Mouse (Mus musculus) spleen, postnatal 4 days (tissue): ENCODE measurements around the gene Trim2.

ENCODE experiments used
- DNase-seq, 2 experiments: peaks; one replicate each; pipeline ENCODE4 v3.0.0; 2022; ENCODE audit warnings: low spot score in 2 of 2

Trim2 gene

DNA sequence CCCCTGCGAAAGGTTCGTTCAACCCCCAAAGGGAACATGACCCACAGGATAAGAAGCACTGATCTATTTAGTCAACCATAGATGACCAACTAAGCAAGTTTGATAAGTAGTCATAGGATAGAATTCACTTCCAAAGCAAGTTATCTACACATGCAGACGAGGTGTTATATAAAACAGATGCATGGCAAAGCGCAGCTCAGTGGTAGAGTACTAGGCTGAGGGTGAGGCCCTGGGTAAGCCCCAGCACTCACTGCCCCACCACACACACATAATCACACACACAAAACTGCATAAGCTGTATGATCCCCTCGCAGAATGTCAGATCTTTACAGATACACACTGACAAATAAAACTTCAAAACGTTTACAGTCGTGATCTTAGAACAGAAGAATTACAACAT, 170.2 kb downstream of the Trim2 start:
- DNase-seq: no peak

DNA sequence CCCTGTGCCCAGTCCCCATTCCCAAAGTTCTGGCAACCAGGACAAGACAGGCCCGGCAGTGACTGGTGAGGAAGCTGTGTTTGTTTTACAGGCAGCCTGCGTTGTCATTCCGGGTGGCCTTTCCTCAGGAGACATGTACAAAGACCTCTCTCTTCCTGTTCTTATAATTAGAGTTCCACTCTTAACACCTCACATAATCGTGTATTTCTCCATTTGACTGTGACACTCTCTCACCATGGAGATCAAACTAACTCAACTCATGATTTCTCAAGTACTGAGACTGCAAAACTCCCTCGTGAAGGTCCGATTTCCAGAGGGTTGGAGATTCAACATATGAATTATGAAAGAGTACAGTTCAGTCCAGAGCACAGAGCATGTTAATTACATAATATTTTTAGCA, 170.7 kb downstream of the Trim2 start:
- no peak for DNase-seq

DNA sequence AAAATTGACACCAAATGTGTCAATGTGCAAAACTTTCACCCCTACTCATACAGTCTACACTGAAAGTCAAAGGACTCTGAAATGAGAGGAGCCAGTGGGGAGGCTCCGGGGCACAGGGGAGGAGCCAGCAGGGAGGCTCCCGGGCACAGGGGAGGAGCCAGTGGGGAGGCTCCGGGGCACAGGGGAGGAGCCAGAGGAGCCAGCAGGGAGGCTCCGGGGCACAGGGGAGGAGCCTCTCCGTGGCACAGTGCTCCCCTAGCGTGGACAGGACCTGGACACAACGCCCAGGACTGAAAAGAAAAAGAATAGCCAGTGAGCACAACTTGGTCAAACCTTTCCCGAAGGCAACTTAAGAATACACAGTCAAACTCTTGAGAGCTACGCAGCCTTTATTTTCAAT, 171.3 kb downstream of the Trim2 start:
- DNase-seq: peak; percentile 59 to 68

- DNase-seq: no peak
Observed at GRCm38 (mm10) chr3:84131369-84131768, 175.3 kb downstream of the Trim2 start.

DNA sequence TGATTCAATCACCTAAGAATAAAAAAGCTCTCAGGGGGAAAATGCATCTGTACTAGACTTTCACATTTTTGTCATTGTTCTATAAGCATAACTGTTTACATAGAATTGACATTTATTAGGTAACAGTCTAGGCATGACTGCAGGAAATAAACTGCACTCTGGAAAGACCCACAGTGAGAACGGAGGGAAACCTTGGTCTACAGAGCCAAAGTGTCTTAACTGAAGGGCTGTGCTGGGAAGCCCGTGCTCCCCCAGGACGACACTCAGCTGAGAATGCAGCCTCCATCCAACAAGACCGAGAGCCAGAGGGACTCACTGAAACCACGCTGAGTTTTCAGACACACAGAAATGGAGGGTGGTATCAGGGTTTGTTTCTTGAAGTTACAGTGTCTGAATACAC, 175.9 kb downstream of the Trim2 start:
- DNase-seq: no peak

DNA sequence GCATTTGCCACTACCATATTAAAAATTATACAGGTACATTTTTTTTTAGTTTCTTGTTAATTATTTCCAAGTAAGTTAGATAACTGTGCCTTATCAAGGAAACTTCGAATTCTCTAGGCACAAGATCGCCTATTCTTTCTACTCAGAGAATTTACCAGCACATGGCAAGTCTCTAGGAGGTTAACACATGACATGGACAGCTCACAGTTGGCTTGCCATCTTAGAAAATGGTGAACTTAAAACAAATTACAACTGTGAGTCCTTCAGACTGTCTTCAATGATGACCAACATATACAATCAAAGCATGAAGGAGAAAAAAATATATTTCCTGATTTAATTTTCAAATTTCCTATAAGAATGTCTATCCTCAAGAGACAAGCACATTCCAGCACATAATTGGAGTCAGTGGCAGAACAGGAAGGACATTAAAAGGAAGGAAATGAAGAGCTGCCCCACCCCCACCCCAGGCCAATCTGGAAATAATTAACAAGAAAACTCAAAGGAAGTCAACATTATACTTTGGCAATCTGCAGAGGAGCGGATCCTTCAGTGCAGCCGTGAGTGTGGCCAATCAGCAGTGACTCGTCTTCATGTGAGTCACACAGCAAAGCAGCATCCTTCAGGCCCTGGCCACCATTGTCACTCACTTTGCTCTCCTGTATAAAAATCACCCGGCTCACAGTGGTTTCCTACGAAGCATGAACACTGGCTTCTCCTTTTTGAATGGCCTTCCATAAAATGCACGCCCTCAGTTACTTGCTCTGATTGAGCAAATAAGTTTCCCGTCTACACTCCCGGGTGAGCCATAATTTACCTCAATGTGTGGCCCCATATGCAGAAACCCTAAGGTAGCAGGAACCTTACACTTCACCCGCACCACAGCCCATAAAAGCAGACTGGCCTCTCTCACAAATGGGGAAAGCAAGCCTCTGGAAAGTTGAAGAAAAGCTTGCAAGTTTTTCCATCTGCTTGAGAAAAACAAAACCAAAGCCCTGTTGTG, 177.5 kb downstream of the Trim2 start:
- no peak for DNase-seq

DNA sequence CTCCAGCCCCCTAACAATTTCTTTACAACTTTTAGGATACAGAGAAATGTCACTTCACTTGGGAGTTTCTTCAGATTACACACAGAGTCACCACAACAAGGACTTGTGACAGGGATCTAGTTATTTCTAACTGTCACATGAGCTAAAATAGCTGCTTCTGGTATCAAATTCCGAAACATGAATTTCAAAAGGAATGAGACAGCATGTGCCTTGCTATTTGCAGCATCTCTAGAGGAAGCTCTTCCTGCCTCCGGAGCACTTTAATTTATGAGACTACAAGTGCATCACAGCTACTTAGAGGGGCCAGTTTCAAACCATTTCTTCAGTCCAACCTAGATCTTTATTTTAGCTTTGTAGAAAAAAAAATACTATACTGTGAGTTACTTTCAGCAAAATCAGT, 179.2 kb downstream of the Trim2 start:
- DNase-seq: no peak

DNA sequence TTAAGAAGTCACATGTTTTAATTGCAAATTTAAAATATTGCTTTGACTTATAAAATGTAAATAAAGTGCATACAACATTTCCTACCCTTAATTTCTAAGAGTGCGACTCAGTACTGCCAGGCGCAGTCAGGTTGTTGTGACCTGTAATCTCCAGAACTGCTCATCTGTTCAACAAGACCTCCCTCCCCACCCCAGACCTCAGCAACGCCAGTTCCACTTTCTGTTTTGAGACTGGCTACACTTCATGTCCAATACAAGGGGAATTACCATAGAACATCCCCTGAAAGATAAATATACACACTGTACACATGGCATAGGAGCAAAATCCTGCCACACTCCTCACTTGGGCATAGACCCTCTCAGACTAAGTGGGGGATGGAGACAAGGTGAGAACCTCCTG, 180.0 kb downstream of the Trim2 start:
- DNase-seq: no peak

- DNase-seq: no peak
Observed at GRCm38 (mm10) chr3:84125704-84126289, 180.9 kb downstream of the Trim2 start.

DNA sequence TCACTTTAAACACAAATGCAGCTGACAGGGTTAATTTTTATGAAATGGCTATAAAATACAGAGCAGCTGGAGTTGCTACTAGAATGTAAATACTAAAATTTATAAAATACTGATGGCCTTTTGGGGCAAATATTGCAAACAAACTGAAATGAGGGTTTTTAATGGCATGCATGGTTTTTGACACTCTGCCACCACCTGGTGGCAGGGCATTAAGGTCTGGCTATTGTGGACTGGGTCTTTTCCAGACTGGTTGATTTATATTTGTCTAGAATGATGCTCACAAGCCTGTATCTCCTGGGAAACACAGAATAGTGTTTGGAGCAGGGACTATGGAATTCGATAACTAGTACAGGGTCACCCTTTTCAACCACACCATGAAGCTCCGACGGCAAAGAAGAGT, 183.2 kb downstream of the Trim2 start:
- DNase-seq: no peak

DNA sequence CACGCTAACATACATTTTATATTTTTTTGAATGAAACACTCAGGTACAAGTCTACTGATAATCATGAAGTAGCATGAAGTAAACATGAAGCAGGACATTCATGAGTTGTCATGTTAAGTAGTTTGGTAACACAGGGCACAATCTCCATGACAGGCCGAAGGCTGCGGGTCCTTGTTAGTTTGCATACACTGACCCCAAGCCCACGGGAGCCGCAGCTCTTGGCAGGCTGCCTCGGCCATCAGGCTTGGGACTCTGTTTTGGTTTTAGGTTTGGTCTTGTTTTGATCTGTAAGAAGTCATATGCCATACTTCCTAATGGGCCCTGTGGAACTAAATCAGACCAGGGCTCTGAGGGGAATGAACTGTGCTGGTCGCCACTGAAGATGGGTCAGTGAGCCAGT, 188.0 kb downstream of the Trim2 start:
- no peak for DNase-seq

DNA sequence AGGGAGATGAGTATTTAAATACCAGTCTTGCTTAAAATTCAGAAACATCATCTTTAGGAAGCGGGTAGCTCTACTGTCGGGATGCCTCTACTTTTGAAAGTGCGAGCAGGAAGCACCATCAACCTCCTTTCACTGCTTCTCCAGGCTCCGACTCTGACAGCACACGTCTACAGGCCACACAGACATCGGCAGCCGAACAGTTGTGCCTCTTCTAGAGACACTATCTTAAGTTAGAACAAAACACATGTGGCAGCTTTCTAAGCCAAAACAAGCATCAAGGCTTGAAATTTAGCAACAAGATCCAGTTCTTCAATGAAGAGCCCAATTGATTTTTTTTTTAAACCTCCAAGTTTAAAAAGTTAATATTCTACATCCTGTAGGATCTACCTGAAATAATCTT, 188.5 kb downstream of the Trim2 start:
- no peak for DNase-seq
